Mouse (Mus musculus): Measurements from ENCODE around the gene Gm8334. TPM values are rescaled to one million over a fixed set of nuclear protein-coding genes. Genes with fewer than 3 reads are reported as not detected.
"Not testable (repeated sequence)": the region's sequence is repeated elsewhere in the genome, so short reads cannot be mapped to it uniquely, and the experiment has no call there.

Gene Gm8334
- polyA plus RNA-seq (2015; fragmentation: Nextera tagmentation; extraction: Ambion mirVana), result not detected in 2 replicates

- H3K27ac ChIP-seq; H3K9me3 ChIP-seq (replicated peaks); ATAC-seq (replicated peaks; ENCODE audit: low FRiP score); H3K4me1 ChIP-seq; H3K4me2 ChIP-seq; H3K4me3 ChIP-seq (replicated peaks); H3K9ac ChIP-seq; H3K36me3 ChIP-seq; H3K27me3 ChIP-seq: not testable (repeated sequence)
- WGBS, result 87% methylated on average over 4 of the region's 7 CpGs
Observed at GRCm38 (mm10) chrX:148615053-148615452, at the start of gene Gm8334. TSS of gene Gm8334 (minus strand) at chrX:148615153.

- H3K27me3 ChIP-seq; H3K4me2 ChIP-seq; H3K9me3 ChIP-seq (replicated peaks); ATAC-seq (replicated peaks; ENCODE audit: low FRiP score); H3K36me3 ChIP-seq; H3K4me1 ChIP-seq; H3K4me3 ChIP-seq (replicated peaks); H3K27ac ChIP-seq; H3K9ac ChIP-seq: not testable (repeated sequence)
- 91% methylated on average over 2 of the region's 4 CpGs for WGBS
Observed at GRCm38 (mm10) chrX:148663298-148663697, 48.3 kb upstream of the Gm8334 start, which contains the start of gene Gm15127. TSS of gene Gm15127 (plus strand) at chrX:148663598.

Other genes with a start within 250 kb of the Gm8334 start
- not detected in 2 replicates for gene Gm15114, start 126.2 kb downstream of the Gm8334 start, polyA plus RNA-seq (2015; fragmentation: Nextera tagmentation; extraction: Ambion mirVana)
- gene Gm15127, start 48.4 kb upstream of the Gm8334 start, polyA plus RNA-seq (2015; fragmentation: Nextera tagmentation; extraction: Ambion mirVana), result not detected in 2 replicates
- gene Luzp4, start 242.5 kb upstream of the Gm8334 start, polyA plus RNA-seq (2015; fragmentation: Nextera tagmentation; extraction: Ambion mirVana), result not detected in 2 replicates

All from kidney, embryonic 15.5 days (tissue).